Mouse (Mus musculus): ENCODE measurements around the gene Ppp1r3g. TPM values are rescaled to one million over a fixed set of nuclear protein-coding genes. Genes with fewer than 3 reads are reported as not detected.
"Not testable (repeated sequence)": the region's sequence is repeated elsewhere in the genome, so short reads cannot be mapped to it uniquely, and the experiment has no call there.

Gene Ppp1r3g
- polyA plus RNA-seq, 1 experiment from 2014 or later: 1.3 TPM

- Histone ChIP-seq H3K4me2 (peak overlapping the region; percentile 70), H3K4me3 (replicated peaks) (peak overlapping the region; percentile 53), H3K27ac (replicated peaks) (no peak overlapping the region), H3K9me3 (replicated peaks) (no peaks in the 10 kb centered on the region), H3K27me3 (peaks cover 48% of the 10 kb centered on the region), H3K9ac (no peak overlapping the region), H3K4me1 (replicated peaks) (0 out of 2 replicates have a peak, but pooled peaks cover 4% of the 10 kb centered on the region), H3K36me3 (replicated peaks) (no peaks in the 10 kb centered on the region)
- no peak for ATAC-seq (ENCODE audit: insufficient read depth)
- WGBS (ENCODE audit: insufficient replicate concordance): 8% methylated on average over 15 of the region's 15 CpGs
These were observed 9.1 kb downstream of the Ppp1r3g start for GRCm38 (mm10) chr13:35967690-35968089.

GRCm38 (mm10) chr13:35968131-35968718 lies 9.6 kb downstream of the Ppp1r3g start:
- H3K36me3 ChIP-seq (replicated peaks): no peaks in the 10 kb centered on the region
- 0 out of 2 replicates have a peak, but pooled peaks cover 4% of the 10 kb centered on the region for H3K4me1 ChIP-seq (replicated peaks)
- ATAC-seq (ENCODE audit: insufficient read depth): no peak
- H3K9ac ChIP-seq: 0 out of 2 replicates have a peak overlapping the region, but pooled peaks have one; percentile 18
- H3K27me3 ChIP-seq: peaks cover 48% of the 10 kb centered on the region
- under 1% methylated on average over 38 of the region's 38 CpGs for WGBS (ENCODE audit: insufficient replicate concordance)
- H3K4me3 ChIP-seq (replicated peaks): peak overlapping the region; percentile 53
- H3K4me2 ChIP-seq: peak overlapping the region; percentile 70
- no peak overlapping the region for H3K27ac ChIP-seq (replicated peaks)
- H3K9me3 ChIP-seq (replicated peaks): no peaks in the 10 kb centered on the region

- 0 out of 2 replicates have a peak, but pooled peaks cover 4% of the 10 kb centered on the region for H3K4me1 ChIP-seq (replicated peaks)
- H3K9me3 ChIP-seq (replicated peaks): no peaks in the 10 kb centered on the region
- H3K36me3 ChIP-seq (replicated peaks): no peaks in the 10 kb centered on the region
- H3K27me3 ChIP-seq: peaks cover 48% of the 10 kb centered on the region
- peak overlapping the region; percentile 18; the same call in 1 of the 2 replicates for H3K9ac ChIP-seq
- H3K4me3 ChIP-seq (replicated peaks): peak overlapping the region; percentile 53
- ATAC-seq (ENCODE audit: insufficient read depth): peak; percentile 18; the same call in 1 of the 2 replicates
- no peak overlapping the region for H3K27ac ChIP-seq (replicated peaks)
- peak overlapping the region; percentile 70 for H3K4me2 ChIP-seq
- 1% methylated on average over 57 of the region's 57 CpGs for WGBS (ENCODE audit: insufficient replicate concordance)
These were observed 10.2 kb downstream of the Ppp1r3g start for GRCm38 (mm10) chr13:35968719-35969430.

- H3K27ac ChIP-seq (replicated peaks): no peak overlapping the region
- 0 out of 2 replicates have a peak, but pooled peaks cover 4% of the 10 kb centered on the region for H3K4me1 ChIP-seq (replicated peaks)
- H3K27me3 ChIP-seq: peaks cover 48% of the 10 kb centered on the region
- no peaks in the 10 kb centered on the region for H3K9me3 ChIP-seq (replicated peaks)
- no peaks in the 10 kb centered on the region for H3K36me3 ChIP-seq (replicated peaks)
- ATAC-seq (ENCODE audit: insufficient read depth): no peak
- peak overlapping the region; percentile 18; the same call in 1 of the 2 replicates for H3K9ac ChIP-seq
- peak overlapping the region; percentile 53 for H3K4me3 ChIP-seq (replicated peaks)
- 1% methylated on average over 18 of the region's 18 CpGs for WGBS (ENCODE audit: insufficient replicate concordance)
- peak overlapping the region; percentile 70 for H3K4me2 ChIP-seq
These were observed 10.7 kb downstream of the Ppp1r3g start for GRCm38 (mm10) chr13:35969431-35969721.

- no peaks in the 10 kb centered on the region for H3K9me3 ChIP-seq (replicated peaks)
- no peak overlapping the region for H3K27ac ChIP-seq (replicated peaks)
- 28% methylated on average over 9 of the region's 9 CpGs for WGBS (ENCODE audit: insufficient replicate concordance)
- peak overlapping the region; percentile 70 for H3K4me2 ChIP-seq
- H3K36me3 ChIP-seq (replicated peaks): no peaks in the 10 kb centered on the region
- no peak for ATAC-seq (ENCODE audit: insufficient read depth)
- H3K4me1 ChIP-seq (replicated peaks): 0 out of 2 replicates have a peak, but pooled peaks cover 4% of the 10 kb centered on the region
- no peak overlapping the region for H3K9ac ChIP-seq
- peak overlapping the region; percentile 53 for H3K4me3 ChIP-seq (replicated peaks)
- peaks cover 48% of the 10 kb centered on the region for H3K27me3 ChIP-seq
These were observed 11.2 kb downstream of the Ppp1r3g start for GRCm38 (mm10) chr13:35969829-35970228.

- H3K9me3 ChIP-seq (replicated peaks): no peaks in the 10 kb centered on the region
- H3K36me3 ChIP-seq (replicated peaks): peaks cover 13% of the 10 kb centered on the region; the same call in 1 of the 2 replicates
- H3K27me3 ChIP-seq: no peaks in the 10 kb centered on the region
- no peak overlapping the region for H3K9ac ChIP-seq
- WGBS (ENCODE audit: insufficient replicate concordance): 79% methylated on average over 7 of the region's 7 CpGs
- no peak for ATAC-seq (ENCODE audit: insufficient read depth)
- no peaks in the 10 kb centered on the region for H3K4me1 ChIP-seq (replicated peaks)
- H3K27ac ChIP-seq (replicated peaks): no peak overlapping the region
- H3K4me3 ChIP-seq (replicated peaks): no peak overlapping the region
- H3K4me2 ChIP-seq: no peak overlapping the region
These were observed 18.3 kb downstream of the Ppp1r3g start for GRCm38 (mm10) chr13:35976912-35977311.

- peaks cover 13% of the 10 kb centered on the region; the same call in 1 of the 2 replicates for H3K36me3 ChIP-seq (replicated peaks)
- H3K4me2 ChIP-seq: no peak overlapping the region
- no peaks in the 10 kb centered on the region for H3K27me3 ChIP-seq
- no peaks in the 10 kb centered on the region for H3K4me1 ChIP-seq (replicated peaks)
- H3K27ac ChIP-seq (replicated peaks): no peak overlapping the region
- H3K9ac ChIP-seq: no peak overlapping the region
- no peaks in the 10 kb centered on the region for H3K9me3 ChIP-seq (replicated peaks)
- H3K4me3 ChIP-seq (replicated peaks): no peak overlapping the region
- WGBS (ENCODE audit: insufficient replicate concordance): 69% methylated on average over 4 of the region's 4 CpGs
- no peak for ATAC-seq (ENCODE audit: insufficient read depth)
These were observed 21.8 kb downstream of the Ppp1r3g start for GRCm38 (mm10) chr13:35980471-35980870.

GRCm38 (mm10) chr13:35982985-35983384 lies 24.3 kb downstream of the Ppp1r3g start:
- 57% methylated on average over 6 of the region's 6 CpGs for WGBS (ENCODE audit: insufficient replicate concordance)
- no peak overlapping the region for H3K27ac ChIP-seq (replicated peaks)
- no peaks in the 10 kb centered on the region for H3K27me3 ChIP-seq
- no peak overlapping the region for H3K9ac ChIP-seq
- H3K9me3 ChIP-seq (replicated peaks): no peaks in the 10 kb centered on the region
- H3K4me3 ChIP-seq (replicated peaks): no peak overlapping the region
- peaks cover 6% of the 10 kb centered on the region; the same call in 1 of the 2 replicates for H3K36me3 ChIP-seq (replicated peaks)
- H3K4me2 ChIP-seq: no peak overlapping the region
- no peak for ATAC-seq (ENCODE audit: insufficient read depth)
- no peaks in the 10 kb centered on the region for H3K4me1 ChIP-seq (replicated peaks)

- Histone ChIP-seq H3K9me3 (replicated peaks) (no peaks in the 10 kb centered on the region), H3K4me1 (replicated peaks) (no peaks in the 10 kb centered on the region), H3K4me2 (no peak overlapping the region), H3K27ac (replicated peaks) (no peak overlapping the region), H3K4me3 (replicated peaks) (no peak overlapping the region), H3K27me3 (no peaks in the 10 kb centered on the region), H3K36me3 (replicated peaks) (no peaks in the 10 kb centered on the region), H3K9ac (no peak overlapping the region)
- 77% methylated on average over 3 of the region's 3 CpGs for WGBS (ENCODE audit: insufficient replicate concordance)
- no peak for ATAC-seq (ENCODE audit: insufficient read depth)
These were observed 30.7 kb downstream of the Ppp1r3g start for GRCm38 (mm10) chr13:35989329-35989728.

GRCm38 (mm10) chr13:35991185-35991584 lies 32.5 kb downstream of the Ppp1r3g start:
- not testable (repeated sequence) for H3K4me1 ChIP-seq (replicated peaks); H3K27ac ChIP-seq (replicated peaks); ATAC-seq (ENCODE audit: insufficient read depth); H3K4me3 ChIP-seq (replicated peaks); H3K36me3 ChIP-seq (replicated peaks); H3K27me3 ChIP-seq; H3K9ac ChIP-seq; H3K4me2 ChIP-seq; H3K9me3 ChIP-seq (replicated peaks)
- 88% methylated on average over 21 of the region's 21 CpGs for WGBS (ENCODE audit: insufficient replicate concordance)

- no peaks in the 10 kb centered on the region for H3K36me3 ChIP-seq (replicated peaks)
- H3K4me2 ChIP-seq: no peak overlapping the region
- peak; percentile 80 for ATAC-seq (ENCODE audit: insufficient read depth)
- no peak overlapping the region for H3K27ac ChIP-seq (replicated peaks)
- H3K27me3 ChIP-seq: no peaks in the 10 kb centered on the region
- no peak overlapping the region for H3K9ac ChIP-seq
- WGBS (ENCODE audit: insufficient replicate concordance): 73% methylated on average over 8 of the region's 8 CpGs
- H3K9me3 ChIP-seq (replicated peaks): no peaks in the 10 kb centered on the region
- H3K4me3 ChIP-seq (replicated peaks): no peak overlapping the region
- H3K4me1 ChIP-seq (replicated peaks): peaks cover 15% of the 10 kb centered on the region
These were observed 35.4 kb downstream of the Ppp1r3g start for GRCm38 (mm10) chr13:35994067-35994466.

Data from liver, embryonic 15.5 days (tissue).